Mouse (Mus musculus): ENCODE data around the gene Gtf2a1l. TPM values are rescaled to one million over a fixed set of nuclear protein-coding genes. Genes with fewer than 3 reads are reported as not detected.

Gtf2a1l gene
- polyA plus RNA-seq, 1 experiment: not detected

DNA sequence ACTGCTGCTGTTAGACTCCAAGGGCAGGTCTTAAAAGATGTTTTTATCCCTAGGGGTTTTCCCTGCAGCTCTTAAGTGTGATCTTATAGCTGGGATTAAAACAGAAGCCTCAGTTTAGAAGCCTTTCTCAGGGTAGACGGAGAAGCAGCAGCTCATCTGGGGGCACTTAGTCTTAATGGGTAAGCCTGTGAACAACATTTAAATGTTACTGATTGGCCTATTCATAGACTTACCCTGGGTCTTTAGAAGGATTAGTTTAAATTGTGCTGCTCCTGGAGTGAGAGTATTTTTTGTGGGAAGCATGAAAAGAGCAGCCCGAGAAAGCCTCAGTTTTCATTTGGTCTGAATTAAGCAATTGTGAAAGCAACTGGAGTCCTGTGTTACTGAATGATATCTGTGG, 1.5 kb downstream of the Gtf2a1l start:
- Histone ChIP-seq H3K27me3 (ENCODE audit: control insufficient read depth, insufficient read depth, insufficient read length) (no peaks in the 10 kb centered on the region), H3K4me2 (ENCODE audit: low read depth) (no peak overlapping the region), H3K4me3 (no peak overlapping the region), H3ac (ENCODE audit: control insufficient read depth, insufficient read length) (no peak overlapping the region), H3K36me3 (ENCODE audit: control insufficient read depth, insufficient read depth) (no peaks in the 10 kb centered on the region), H3K79me2 (ENCODE audit: control insufficient read depth, insufficient read depth) (no peaks in the 10 kb centered on the region)
- no peak for TF ChIP-seq USF1 (IDR thresholded peaks at IDR 0.05; ENCODE audit: low read depth)
- TF ChIP-seq MYOG (IDR thresholded peaks at IDR 0.05; ENCODE audit: control insufficient read depth in 1 of 3, insufficient read depth in 1 of 3, insufficient read length in 2 of 3, low read depth in 2 of 3): no peak
- no peak for TF ChIP-seq E2F4 (IDR thresholded peaks at IDR 0.05; ENCODE audit: insufficient read depth)
- TF ChIP-seq MYOD1 (IDR thresholded peaks at IDR 0.05; ENCODE audit: control insufficient read depth in 1 of 3, insufficient read length in 2 of 3, low read depth in 2 of 3): no peak
- no peak for TF ChIP-seq REST (IDR thresholded peaks at IDR 0.05; ENCODE audit: insufficient read depth, insufficient read length)
- no peak for TF ChIP-seq POLR2A (IDR thresholded peaks at IDR 0.05; ENCODE audit: insufficient read length, low read depth)
- TF ChIP-seq SRF (IDR thresholded peaks at IDR 0.05; ENCODE audit: control insufficient read depth, insufficient read length, low read depth): no peak
- no peak for TF ChIP-seq POLR2AphosphoS2 (IDR thresholded peaks at IDR 0.05; ENCODE audit: insufficient read length, low read depth)
- TF ChIP-seq CEBPB (IDR thresholded peaks at IDR 0.05; ENCODE audit: insufficient read depth, poor library complexity, severe bottlenecking): no peak
- no peak for TF ChIP-seq TCF3 (IDR thresholded peaks at IDR 0.05; ENCODE audit: insufficient read length, low read depth)
- TF ChIP-seq MAX (IDR thresholded peaks at IDR 0.05; ENCODE audit: low read depth): no peak
- no peak for TF ChIP-seq TCF12 (IDR thresholded peaks at IDR 0.05; ENCODE audit: insufficient read depth, poor library complexity, severe bottlenecking)

DNA sequence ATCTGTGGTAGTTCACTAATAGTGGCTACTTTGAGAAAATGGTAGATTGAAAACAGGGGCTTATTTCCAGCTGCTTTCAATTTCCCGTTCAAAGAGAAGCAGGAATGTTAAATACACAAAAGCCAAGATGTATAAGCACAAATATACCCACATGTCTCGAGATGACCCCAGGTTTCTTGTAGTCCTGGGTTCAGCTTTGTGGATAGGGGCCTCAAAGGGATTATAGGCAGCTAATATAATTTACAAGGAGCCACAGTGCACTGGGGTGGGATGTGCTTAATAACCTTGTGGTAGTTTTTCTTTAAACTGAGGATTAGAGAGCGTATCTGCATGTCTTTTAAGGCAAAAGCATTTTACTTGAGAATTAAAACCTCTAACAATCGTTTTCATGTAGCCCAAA, 2.3 kb downstream of the Gtf2a1l start:
- TF ChIP-seq E2F4 (IDR thresholded peaks at IDR 0.05; ENCODE audit: insufficient read depth) (no peak), REST (IDR thresholded peaks at IDR 0.05; ENCODE audit: insufficient read depth, insufficient read length) (no peak), TCF3 (IDR thresholded peaks at IDR 0.05; ENCODE audit: insufficient read length, low read depth) (no peak), MYOD1 (IDR thresholded peaks at IDR 0.05; ENCODE audit: control insufficient read depth in 1 of 3, insufficient read length in 2 of 3, low read depth in 2 of 3) (no peak)
- Histone ChIP-seq H3K27me3 (ENCODE audit: control insufficient read depth, insufficient read depth, insufficient read length) (no peaks in the 10 kb centered on the region), H3K79me2 (ENCODE audit: control insufficient read depth, insufficient read depth) (no peaks in the 10 kb centered on the region), H3K36me3 (ENCODE audit: control insufficient read depth, insufficient read depth) (no peaks in the 10 kb centered on the region), H3K4me3 (no peak overlapping the region), H3K4me2 (ENCODE audit: low read depth) (no peak overlapping the region), H3ac (ENCODE audit: control insufficient read depth, insufficient read length) (no peak overlapping the region)

DNA sequence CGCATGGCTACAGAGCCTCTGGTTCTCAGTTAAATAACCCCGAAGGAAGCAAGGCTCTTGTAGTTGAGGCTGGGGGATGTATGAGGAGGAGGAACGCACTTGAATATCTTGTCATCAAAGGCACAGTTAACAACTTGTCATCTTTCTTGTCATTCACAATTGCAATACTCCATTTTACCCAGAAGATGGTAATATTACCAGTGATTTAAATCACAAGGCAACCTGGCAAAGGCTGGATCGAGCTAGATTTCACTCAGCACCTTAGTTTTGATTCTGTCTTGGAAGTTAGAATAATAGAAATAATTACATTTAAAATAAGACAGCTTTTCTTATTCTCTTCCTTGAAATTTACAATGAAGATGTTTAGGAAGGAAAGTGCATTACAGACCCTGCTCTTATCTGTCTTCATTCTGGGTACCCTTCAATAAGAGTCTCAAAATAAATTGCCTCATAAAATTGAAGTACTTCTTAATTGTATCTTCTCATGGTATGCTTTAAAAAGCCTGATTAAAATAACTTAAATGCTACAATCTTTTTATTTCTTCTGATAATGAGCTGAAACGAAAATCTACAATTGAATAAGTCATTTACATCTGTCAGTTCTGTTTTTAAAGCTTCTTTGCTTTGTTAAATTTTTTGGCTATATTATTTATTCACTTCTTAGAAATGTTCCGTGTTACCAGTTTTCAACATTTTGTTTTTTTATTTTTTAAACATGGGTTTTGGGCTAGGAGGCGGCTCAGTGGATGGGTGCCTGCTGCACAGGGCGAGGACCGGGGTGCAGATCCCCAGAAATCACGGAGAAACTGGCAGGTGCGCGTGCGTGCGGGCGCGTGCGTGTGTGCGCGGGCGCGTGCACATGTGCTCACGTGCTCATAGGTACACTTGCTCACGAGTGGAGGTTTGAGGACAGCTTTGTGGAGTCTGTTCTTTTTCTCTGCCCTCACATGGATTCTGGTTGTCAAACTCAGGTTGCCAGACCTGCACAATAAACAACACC, 7.2 kb downstream of the Gtf2a1l start:
- Histone ChIP-seq H3K27me3 (ENCODE audit: control insufficient read depth, insufficient read depth, insufficient read length) (no peaks in the 10 kb centered on the region), H3K4me2 (ENCODE audit: low read depth) (no peak overlapping the region), H3K4me3 (no peak overlapping the region), H3K36me3 (ENCODE audit: control insufficient read depth, insufficient read depth) (no peaks in the 10 kb centered on the region), H3K79me2 (ENCODE audit: control insufficient read depth, insufficient read depth) (no peaks in the 10 kb centered on the region), H3ac (ENCODE audit: control insufficient read depth, insufficient read length) (no peak overlapping the region)
- TF ChIP-seq E2F4 (IDR thresholded peaks at IDR 0.05; ENCODE audit: insufficient read depth): no peak
- TF ChIP-seq MYOG (IDR thresholded peaks at IDR 0.05; ENCODE audit: control insufficient read depth in 1 of 3, insufficient read depth in 1 of 3, insufficient read length in 2 of 3, low read depth in 2 of 3): no peak
- no peak for TF ChIP-seq CEBPB (IDR thresholded peaks at IDR 0.05; ENCODE audit: insufficient read depth, poor library complexity, severe bottlenecking)
- TF ChIP-seq POLR2A (IDR thresholded peaks at IDR 0.05; ENCODE audit: insufficient read length, low read depth): no peak
- TF ChIP-seq TCF3 (IDR thresholded peaks at IDR 0.05; ENCODE audit: insufficient read length, low read depth): no peak
- TF ChIP-seq MAX (IDR thresholded peaks at IDR 0.05; ENCODE audit: low read depth): no peak
- no peak for TF ChIP-seq POLR2AphosphoS2 (IDR thresholded peaks at IDR 0.05; ENCODE audit: insufficient read length, low read depth)
- no peak for TF ChIP-seq MYOD1 (IDR thresholded peaks at IDR 0.05; ENCODE audit: control insufficient read depth in 1 of 3, insufficient read length in 2 of 3, low read depth in 2 of 3)
- no peak for TF ChIP-seq REST (IDR thresholded peaks at IDR 0.05; ENCODE audit: insufficient read depth, insufficient read length)
- no peak for TF ChIP-seq SRF (IDR thresholded peaks at IDR 0.05; ENCODE audit: control insufficient read depth, insufficient read length, low read depth)
- no peak for TF ChIP-seq TCF12 (IDR thresholded peaks at IDR 0.05; ENCODE audit: insufficient read depth, poor library complexity, severe bottlenecking)
- no peak for TF ChIP-seq USF1 (IDR thresholded peaks at IDR 0.05; ENCODE audit: low read depth)

DNA sequence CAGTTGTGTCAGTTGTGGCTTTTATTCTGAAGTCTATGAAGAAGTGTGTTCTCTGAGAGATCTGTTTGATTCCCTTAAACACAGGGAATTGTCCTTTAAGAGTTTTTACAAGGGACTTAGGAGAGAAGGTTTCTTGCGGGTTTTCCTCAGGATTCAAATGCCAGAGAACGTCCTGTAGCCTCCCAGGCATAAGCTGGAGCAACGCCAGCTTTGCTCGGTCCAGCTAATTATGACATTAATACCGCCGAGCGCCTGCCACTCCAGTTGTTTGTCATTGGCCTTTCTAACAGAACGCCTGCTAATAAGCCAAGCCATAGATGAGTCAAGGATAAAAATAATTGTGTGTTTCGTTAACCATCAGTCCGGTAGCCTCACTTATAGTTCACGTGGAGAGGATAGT, 19.8 kb downstream of the Gtf2a1l start:
- Histone ChIP-seq H3K36me3 (ENCODE audit: control insufficient read depth, insufficient read depth) (no peaks in the 10 kb centered on the region), H3K79me2 (ENCODE audit: control insufficient read depth, insufficient read depth) (no peaks in the 10 kb centered on the region), H3K4me2 (ENCODE audit: low read depth) (no peak overlapping the region), H3K27me3 (ENCODE audit: control insufficient read depth, insufficient read depth, insufficient read length) (no peaks in the 10 kb centered on the region), H3ac (ENCODE audit: control insufficient read depth, insufficient read length) (no peak overlapping the region), H3K4me3 (no peak overlapping the region)
- TF ChIP-seq SRF (IDR thresholded peaks at IDR 0.05; ENCODE audit: control insufficient read depth, insufficient read length, low read depth): no peak
- TF ChIP-seq POLR2A (IDR thresholded peaks at IDR 0.05; ENCODE audit: insufficient read length, low read depth): no peak
- no peak for TF ChIP-seq E2F4 (IDR thresholded peaks at IDR 0.05; ENCODE audit: insufficient read depth)
- no peak for TF ChIP-seq POLR2AphosphoS2 (IDR thresholded peaks at IDR 0.05; ENCODE audit: insufficient read length, low read depth)
- no peak for TF ChIP-seq CEBPB (IDR thresholded peaks at IDR 0.05; ENCODE audit: insufficient read depth, poor library complexity, severe bottlenecking)
- TF ChIP-seq MAX (IDR thresholded peaks at IDR 0.05; ENCODE audit: low read depth): no peak
- TF ChIP-seq USF1 (IDR thresholded peaks at IDR 0.05; ENCODE audit: low read depth): no peak
- no peak for TF ChIP-seq MYOG (IDR thresholded peaks at IDR 0.05; ENCODE audit: control insufficient read depth in 1 of 3, insufficient read depth in 1 of 3, insufficient read length in 2 of 3, low read depth in 2 of 3)
- no peak for TF ChIP-seq MYOD1 (IDR thresholded peaks at IDR 0.05; ENCODE audit: control insufficient read depth in 1 of 3, insufficient read length in 2 of 3, low read depth in 2 of 3)
- no peak for TF ChIP-seq TCF12 (IDR thresholded peaks at IDR 0.05; ENCODE audit: insufficient read depth, poor library complexity, severe bottlenecking)
- no peak for TF ChIP-seq TCF3 (IDR thresholded peaks at IDR 0.05; ENCODE audit: insufficient read length, low read depth)
- no peak for TF ChIP-seq REST (IDR thresholded peaks at IDR 0.05; ENCODE audit: insufficient read depth, insufficient read length)
